Mouse (Mus musculus): ENCODE data around the gene Mief1.
A peak's percentile ranks its signal among the peaks of the same experiment; 100 is the strongest.

DNA sequence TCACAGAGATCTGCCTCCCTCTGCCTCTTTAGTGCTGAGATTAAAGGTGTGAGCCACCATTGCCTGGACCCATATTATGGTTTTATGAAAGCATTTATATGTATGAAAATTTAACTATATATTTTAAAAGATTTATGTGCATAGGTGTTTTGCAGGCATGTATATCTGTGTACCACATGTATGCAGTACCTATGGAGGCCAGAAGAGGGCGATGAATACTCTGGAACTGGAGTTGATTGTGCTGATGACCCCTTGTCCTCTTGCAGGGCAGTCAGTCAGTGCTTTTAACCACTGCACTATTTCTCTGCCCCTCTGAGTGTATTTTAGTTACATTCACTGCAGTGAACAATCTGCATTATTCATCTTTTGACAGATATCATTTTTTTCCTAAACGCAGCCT lies 8.0 kb upstream of the Mief1 start:
- TF ChIP-seq POLR2A (IDR thresholded peaks at IDR 0.05; ENCODE audit: borderline replicate concordance, extremely low read depth, low read depth, low read length) = no peak
- peak; percentile 38; the same call in 1 of the 2 replicates for TF ChIP-seq CTCF (IDR thresholded peaks at IDR 0.05; ENCODE audit: insufficient read depth, low read length)

Measured in lung, adult 2 months (tissue).